Mouse (Mus musculus) layer of hippocampus, adult 2 months (tissue): ENCODE results near the gene Tango6. TPM values are rescaled to one million over a fixed set of nuclear protein-coding genes. Genes with fewer than 3 reads are reported as not detected.

Source experiments
- DNase-seq, 2 experiments: peaks; one replicate each; pipeline ENCODE4 v3.0.0; 2022; ENCODE audit warnings: low spot score in 2 of 2
- H3K27ac ChIP-seq: fragments of 200-600 bp; 2 replicates; pipeline ENCODE4 v1.8.1; 2022
- H3K4me3 ChIP-seq: fragments of 200-600 bp; 2 replicates; pipeline ENCODE4 v1.8.1; 2022; ENCODE audit warnings: mild to moderate bottlenecking
- CTCF ChIP-seq: fragments of 200-600 bp; conservative IDR thresholded peaks from 2 replicates; pipeline ENCODE4 v1.8.1; 2022; ENCODE audit warnings: antibody characterized with exemption, mild to moderate bottlenecking, moderate library complexity
- total RNA-seq, 2 experiments: library from RNA; stranded (reverse); gene quantifications; 2 replicates each; pipeline ENCODE4 v1.2.3; 2021

Tango6 gene
- total RNA-seq, 2 experiments from 2014 or later = 6.7 to 6.9 TPM

GRCm38 (mm10) chr8:106648421-106648820 lies 34.4 kb upstream of the Tango6 start:
- no peak overlapping the region for H3K27ac ChIP-seq
- TF ChIP-seq CTCF = no peak
- no peak overlapping the region for H3K4me3 ChIP-seq
- no peak for DNase-seq

DNA sequence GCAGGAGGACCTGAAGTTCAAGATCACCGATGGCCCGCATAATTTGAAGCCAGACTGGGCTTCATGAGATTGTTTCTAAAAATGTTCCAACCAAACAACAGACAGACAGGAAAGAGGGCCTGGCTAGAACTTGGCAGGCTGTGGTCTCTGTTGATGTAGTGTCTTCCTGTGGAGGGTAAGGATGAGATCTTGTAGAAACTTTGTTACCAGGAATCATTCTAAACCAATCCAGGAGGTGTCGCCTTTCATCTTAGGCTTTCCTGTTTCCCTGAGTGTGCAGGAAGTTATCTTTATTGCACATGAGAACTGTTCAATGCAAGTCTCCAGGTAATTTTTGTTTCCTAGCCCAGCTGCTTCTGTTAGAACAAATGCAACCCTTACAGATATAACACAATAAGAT lies 30.9 kb upstream of the Tango6 start:
- Histone ChIP-seq H3K4me3 (no peak overlapping the region), H3K27ac (no peak overlapping the region)
- DNase-seq = no peak
- TF ChIP-seq CTCF = no peak

DNA sequence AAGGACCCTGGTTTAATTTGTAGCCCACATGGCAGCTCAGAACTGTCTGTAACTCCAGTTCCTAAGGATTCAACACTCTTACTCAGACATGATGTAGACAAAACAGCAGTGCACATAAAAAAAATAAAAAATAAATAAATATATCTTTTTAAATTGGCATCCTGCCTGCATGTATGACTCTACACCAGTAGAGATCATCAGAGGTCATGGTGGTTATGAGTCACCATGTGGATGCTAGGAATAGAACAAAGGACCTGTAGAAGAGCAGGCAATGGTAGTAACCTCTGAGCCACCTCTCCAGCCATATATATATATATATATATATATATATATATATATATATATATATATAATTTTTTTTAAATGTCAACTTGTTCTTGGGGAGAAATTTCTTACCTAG lies 26.8 kb upstream of the Tango6 start:
- no peak for TF ChIP-seq CTCF
- no peak overlapping the region for H3K27ac ChIP-seq
- no peak overlapping the region for H3K4me3 ChIP-seq
- no peak for DNase-seq

- DNase-seq = no peak
These were observed 10.1 kb upstream of the Tango6 start for GRCm38 (mm10) chr8:106672786-106673185.

GRCm38 (mm10) chr8:106674318-106674717 lies 8.6 kb upstream of the Tango6 start:
- no peak for DNase-seq
- no peak for TF ChIP-seq CTCF
- H3K4me3 ChIP-seq = no peak overlapping the region
- no peak overlapping the region for H3K27ac ChIP-seq

More at GRCm38 (mm10) chr8:106672786-106673185, 10.1 kb upstream of the Tango6 start:
- Histone ChIP-seq H3K4me3 (no peak overlapping the region), H3K27ac (no peak overlapping the region)
- no peak for TF ChIP-seq CTCF

GRCm38 (mm10) chr8:106674894-106675293 lies 8.0 kb upstream of the Tango6 start:
- no peak overlapping the region for H3K4me3 ChIP-seq
- peak; percentile 54 for TF ChIP-seq CTCF

DNA sequence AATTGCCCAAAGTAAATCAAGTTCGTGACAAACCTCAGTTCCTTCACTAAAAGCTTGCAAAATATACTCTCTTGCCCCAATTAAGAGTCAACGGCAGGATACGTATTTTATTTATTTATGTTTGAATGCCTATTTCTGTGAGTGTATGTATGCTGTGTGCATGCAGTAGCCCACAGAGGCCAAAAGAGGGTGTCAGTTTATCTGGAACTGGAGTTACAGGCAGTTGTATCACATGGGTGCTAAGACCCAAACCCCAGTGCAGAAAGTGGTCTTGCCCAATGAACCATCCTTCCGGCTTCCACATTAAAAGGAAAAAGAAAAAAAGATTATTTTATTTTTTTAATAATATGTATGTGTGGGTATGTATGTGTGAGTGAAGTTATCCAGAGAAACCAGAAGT lies 1.5 kb downstream of the Tango6 start:
- Histone ChIP-seq H3K27ac (no peak overlapping the region), H3K4me3 (no peak overlapping the region)
- no peak for DNase-seq
- no peak for TF ChIP-seq CTCF

More at GRCm38 (mm10) chr8:106674894-106675293, 8.0 kb upstream of the Tango6 start:
- DNase-seq = no peak
- no peak overlapping the region for H3K27ac ChIP-seq

DNA sequence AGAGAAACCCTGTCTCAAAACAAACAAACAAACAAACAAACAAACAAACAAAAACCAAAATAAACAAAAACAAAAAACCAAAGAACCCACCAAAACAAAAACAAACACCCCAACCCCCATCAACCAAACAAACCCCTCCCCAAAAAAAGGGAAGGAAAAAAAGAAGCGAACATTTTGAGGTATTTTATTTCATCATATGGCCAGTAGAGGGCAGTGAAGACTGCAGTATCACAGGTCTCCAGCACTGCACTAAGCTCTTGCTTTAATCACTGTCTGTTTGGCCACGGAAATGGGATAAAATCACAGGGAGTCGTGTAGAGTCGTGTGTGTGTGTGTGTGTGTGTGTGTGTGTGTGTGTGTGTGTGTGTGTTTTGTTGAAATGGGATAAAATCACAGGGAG lies 4.6 kb downstream of the Tango6 start:
- TF ChIP-seq CTCF = peak; percentile 75
- Histone ChIP-seq H3K27ac (no peak overlapping the region), H3K4me3 (no peak overlapping the region)
- DNase-seq = peak; percentile 27 to 33

GRCm38 (mm10) chr8:106697748-106698248 lies 14.9 kb downstream of the Tango6 start:
- H3K27ac ChIP-seq = no peak overlapping the region
- H3K4me3 ChIP-seq = no peak overlapping the region
- no peak for TF ChIP-seq CTCF
- DNase-seq = no peak

DNA sequence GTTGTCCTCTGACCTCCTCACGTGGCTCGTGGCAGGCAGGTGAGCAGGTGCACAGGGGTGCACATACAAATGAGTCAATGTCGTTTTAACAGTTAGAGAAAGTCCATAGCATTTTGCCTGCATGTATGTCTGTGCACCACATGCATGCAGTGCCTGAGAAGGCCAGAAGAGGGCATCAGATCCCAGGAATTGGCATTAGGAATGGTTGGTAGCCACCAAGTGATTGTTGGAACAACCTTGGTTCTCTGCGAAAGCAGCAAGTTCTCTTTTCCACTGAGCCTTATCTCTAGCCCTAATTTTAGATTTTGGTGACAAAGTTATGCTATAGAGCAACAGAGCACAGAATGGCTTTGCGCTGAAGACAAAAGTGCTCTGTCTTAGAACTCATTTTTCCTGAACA lies 16.7 kb downstream of the Tango6 start:
- Histone ChIP-seq H3K4me3 (no peak overlapping the region), H3K27ac (no peak overlapping the region)
- peak; percentile 37 to 78 for DNase-seq
- TF ChIP-seq CTCF = peak; percentile 91

GRCm38 (mm10) chr8:106700131-106700530 lies 17.3 kb downstream of the Tango6 start:
- DNase-seq = no peak
- TF ChIP-seq CTCF = no peak
- Histone ChIP-seq H3K4me3 (no peak overlapping the region), H3K27ac (no peak overlapping the region)

DNA sequence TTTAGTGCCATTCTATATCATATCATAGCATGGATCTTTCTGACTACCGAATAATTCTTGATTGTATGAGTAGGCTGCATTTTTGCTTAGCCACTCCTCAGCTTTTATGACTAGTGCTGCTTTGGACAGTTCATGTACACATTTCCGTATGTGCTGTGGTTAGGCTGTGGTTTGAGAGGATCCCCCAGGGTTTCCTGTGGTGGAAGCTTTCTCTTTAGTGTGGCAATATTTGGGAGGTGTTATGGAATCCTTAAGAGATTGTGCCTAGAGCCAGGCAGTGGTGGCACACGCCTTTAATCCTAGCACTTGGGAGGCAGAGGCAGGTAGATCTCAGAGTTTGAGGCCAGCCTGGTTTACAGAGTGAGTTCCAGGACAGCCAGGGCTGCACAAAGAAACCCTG lies 18.5 kb downstream of the Tango6 start:
- no peak overlapping the region for H3K4me3 ChIP-seq
- no peak overlapping the region for H3K27ac ChIP-seq
- no peak for TF ChIP-seq CTCF
- no peak for DNase-seq

- Histone ChIP-seq H3K4me3 (peak overlapping the region; percentile 30; the same call in 1 of the 2 replicates), H3K27ac (peak overlapping the region; percentile 53)
- TF ChIP-seq CTCF = no peak
- no peak for DNase-seq
These were observed 21.5 kb downstream of the Tango6 start for GRCm38 (mm10) chr8:106704199-106704900.

GRCm38 (mm10) chr8:106704901-106705321 lies 22.0 kb downstream of the Tango6 start:
- Histone ChIP-seq H3K4me3 (peak overlapping the region; percentile 30; the same call in 1 of the 2 replicates), H3K27ac (peak overlapping the region; percentile 53)
- no peak for DNase-seq
- no peak for TF ChIP-seq CTCF
